Mouse (Mus musculus): ENCODE results near the gene Trpc1. TPM values are rescaled to one million over a fixed set of nuclear protein-coding genes. Genes with fewer than 3 reads are reported as not detected.

The Trpc1 gene
- 1 to 10 TPM; 8.9 to 9.1 TPM for total RNA-seq (2021)

- peak; percentile 83 to 85 for DNase-seq
- intact Hi-C loops (cut with DNase I) = loop anchor here (5.0 kb wide), 1 partner anchor 102 kb away; no protein-coding TSS in a partner anchor
Observed at GRCm38 (mm10) chr9:95750037-95750511, at the start of gene Trpc1. TSS of gene Trpc1 (minus strand) at chr9:95750375.

DNA sequence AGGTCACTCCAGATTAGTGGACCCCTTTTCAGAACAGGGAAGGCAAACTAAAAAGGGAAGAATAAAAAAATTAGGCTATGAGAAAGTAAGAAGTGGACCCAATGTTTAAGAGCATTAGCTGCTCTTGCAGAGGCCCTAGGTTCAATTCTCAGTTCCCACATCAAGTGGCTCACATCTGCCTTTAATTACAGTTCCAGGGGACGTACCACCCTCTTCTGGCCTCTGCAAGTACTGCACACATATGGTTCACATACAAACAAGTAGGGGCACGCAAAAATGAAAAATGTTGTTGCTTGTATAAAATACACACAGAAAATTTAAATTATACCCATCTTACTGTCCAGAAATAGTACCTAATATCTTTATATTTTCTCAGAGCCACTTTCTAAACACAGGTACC lies 46.1 kb upstream of the Trpc1 start:
- no peak for DNase-seq
- intact Hi-C loops (cut with DNase I) = no loop called here

DNA sequence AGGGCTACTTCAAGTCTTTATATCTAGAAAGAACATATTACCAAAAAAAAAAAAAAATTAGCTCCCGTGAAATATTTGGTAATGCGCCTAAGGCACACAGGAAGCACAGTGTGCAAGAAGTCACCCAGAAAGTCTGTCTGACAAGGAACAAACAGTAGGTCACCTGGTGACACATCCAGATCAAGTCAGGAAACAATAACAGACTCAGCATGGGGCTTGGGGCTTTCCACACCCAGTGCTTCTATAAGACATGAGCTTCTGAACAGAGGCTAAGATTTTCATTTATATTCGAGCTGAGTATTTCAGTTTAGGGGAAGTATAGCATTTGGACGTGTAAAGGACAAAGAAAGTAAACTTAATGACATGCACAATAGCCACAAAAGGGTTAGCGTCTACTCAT lies 45.7 kb upstream of the Trpc1 start:
- DNase-seq = no peak
- intact Hi-C loops (cut with DNase I) = no loop called here

DNA sequence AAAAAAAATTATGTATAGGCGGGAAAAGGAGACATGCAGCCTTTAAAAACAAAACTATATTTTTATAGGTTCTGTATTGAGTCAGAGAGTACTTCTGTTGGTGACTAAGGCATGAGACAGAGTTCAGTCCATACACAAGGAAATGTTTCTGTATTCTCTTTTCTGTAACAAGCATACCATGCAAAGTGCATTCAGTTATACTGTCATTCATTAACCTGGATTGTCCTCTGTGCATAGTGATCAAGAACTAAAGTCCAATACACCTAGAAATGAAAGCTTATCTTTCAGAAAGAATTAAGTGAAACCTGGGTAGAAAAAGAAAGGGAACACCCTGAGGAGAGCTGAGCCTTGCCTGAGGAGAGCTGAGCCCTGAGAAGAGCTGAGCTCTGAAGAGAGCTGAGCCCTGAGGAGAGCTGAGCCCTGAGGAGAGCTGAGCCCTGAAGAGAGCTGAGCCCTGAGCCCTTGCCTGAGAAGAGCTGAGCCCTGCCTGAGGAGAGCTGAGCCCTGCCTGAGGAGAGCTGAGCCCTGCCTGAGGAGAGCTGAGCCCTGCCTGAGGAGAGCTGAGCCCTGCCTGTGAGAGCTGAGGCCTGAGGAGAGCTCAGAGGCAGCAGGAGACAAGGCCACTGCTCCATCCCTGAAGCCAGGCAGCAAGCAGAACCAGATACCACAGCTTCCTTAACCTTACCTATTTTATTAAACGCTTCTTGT lies 45.1 kb upstream of the Trpc1 start:
- intact Hi-C loops (cut with DNase I) = no loop called here

GRCm38 (mm10) chr9:95793986-95794744 lies 44.0 kb upstream of the Trpc1 start:
- DNase-seq = no peak
- intact Hi-C loops (cut with DNase I) = no loop called here

More for the DNA sequence above, 45.1 kb upstream of the Trpc1 start:
- DNase-seq = no peak

GRCm38 (mm10) chr9:95784888-95785511 lies 34.8 kb upstream of the Trpc1 start:
- DNase-seq = no peak
- intact Hi-C loops (cut with DNase I) = no loop called here

GRCm38 (mm10) chr9:95783646-95784293 lies 33.6 kb upstream of the Trpc1 start:
- intact Hi-C loops (cut with DNase I) = no loop called here
- no peak for DNase-seq

GRCm38 (mm10) chr9:95771671-95772070 lies 21.5 kb upstream of the Trpc1 start:
- DNase-seq = no peak
- intact Hi-C loops (cut with DNase I) = no loop called here

DNA sequence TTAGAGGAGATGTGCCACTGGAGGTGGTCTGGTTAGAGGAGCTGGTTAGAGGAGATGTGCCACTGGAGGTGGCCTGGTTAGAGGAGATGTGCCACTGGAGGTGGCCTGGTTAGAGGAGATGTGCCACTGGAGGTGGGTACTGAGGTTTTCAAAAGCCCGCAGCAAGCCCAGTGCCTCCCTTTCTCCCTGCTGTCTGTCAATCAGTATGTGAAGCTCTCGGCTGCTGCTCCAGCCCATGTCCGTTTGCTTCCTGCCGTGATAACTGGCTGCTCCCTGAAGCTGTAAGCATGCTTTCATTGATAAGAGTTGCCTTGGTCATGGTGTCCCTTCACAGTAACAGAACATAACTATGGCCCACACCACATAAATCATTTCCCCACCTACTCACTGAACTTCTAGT lies 13.0 kb upstream of the Trpc1 start:
- intact Hi-C loops (cut with DNase I) = no loop called here
- DNase-seq = no peak

GRCm38 (mm10) chr9:95762228-95762627 lies 12.1 kb upstream of the Trpc1 start:
- intact Hi-C loops (cut with DNase I) = no loop called here
- no peak for DNase-seq

GRCm38 (mm10) chr9:95761381-95761780 lies 11.2 kb upstream of the Trpc1 start:
- intact Hi-C loops (cut with DNase I) = no loop called here
- DNase-seq = no peak

DNA sequence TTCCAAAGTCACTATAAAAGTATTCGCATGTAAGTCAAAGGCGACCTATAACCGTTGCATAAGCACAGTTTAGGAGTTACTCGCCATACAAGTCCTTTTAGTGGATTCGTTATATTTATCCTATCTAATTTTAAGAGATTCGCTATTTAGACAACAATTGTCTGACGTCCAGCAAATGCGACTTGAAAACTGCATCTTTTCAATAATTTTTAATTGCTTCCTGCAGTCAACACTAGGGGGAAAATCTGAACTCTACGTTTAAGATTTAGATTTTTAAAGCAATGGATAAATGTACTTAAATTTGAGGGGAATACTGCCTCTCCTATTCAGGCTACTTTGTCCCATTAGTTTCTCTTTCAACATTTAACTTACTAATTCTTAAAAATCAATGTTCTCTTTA lies 571 bp upstream of the Trpc1 start:
- DNase-seq = no peak
- intact Hi-C loops (cut with DNase I) = loop anchor here (5.0 kb wide), 1 partner anchor 102 kb away; no protein-coding TSS in a partner anchor

- DNase-seq = peak in 1 of 2 experiments; percentile 34
- intact Hi-C loops (cut with DNase I) = no loop called here
Observed at GRCm38 (mm10) chr9:95749461-95749928, 680 bp downstream of the Trpc1 start.

GRCm38 (mm10) chr9:95747298-95747697 lies 2.9 kb downstream of the Trpc1 start:
- DNase-seq = no peak
- intact Hi-C loops (cut with DNase I) = no loop called here

DNA sequence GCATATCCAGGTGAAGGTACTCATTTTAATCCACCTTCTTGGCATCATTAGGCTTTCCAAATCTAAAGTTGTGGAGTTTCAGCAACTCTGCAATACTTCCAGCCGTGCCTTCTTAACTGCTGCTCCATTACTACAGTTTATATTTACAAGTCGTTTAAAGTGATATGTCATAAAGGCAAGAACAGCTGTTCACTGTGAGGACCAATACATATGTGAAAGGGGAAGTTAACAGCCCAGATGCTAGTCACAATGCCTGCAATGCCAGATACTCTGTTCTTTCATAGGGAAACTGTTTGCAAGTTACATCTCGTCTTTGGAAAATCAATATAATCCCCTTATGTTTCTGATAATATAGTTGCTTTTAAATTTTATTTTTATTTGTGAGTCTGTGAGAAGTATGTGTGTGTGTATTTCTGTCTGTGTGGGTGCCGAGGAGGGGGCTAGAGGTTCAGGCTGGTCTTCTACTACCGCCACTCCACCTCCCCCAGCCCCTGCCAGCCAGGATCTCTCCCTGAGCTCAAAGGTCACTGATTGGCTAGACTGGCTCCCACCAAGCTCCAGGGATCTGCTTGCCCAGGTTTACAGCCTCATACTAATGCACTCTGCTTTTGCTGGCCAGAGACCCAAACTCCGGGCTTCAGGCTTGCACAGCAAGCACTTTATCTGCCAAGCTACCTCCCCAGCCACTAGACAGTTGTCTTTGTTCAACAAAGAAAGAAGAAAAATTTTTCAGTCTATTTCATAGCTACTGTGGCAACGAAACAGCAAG lies 5.1 kb downstream of the Trpc1 start:
- intact Hi-C loops (cut with DNase I) = no loop called here
- DNase-seq = no peak

DNA sequence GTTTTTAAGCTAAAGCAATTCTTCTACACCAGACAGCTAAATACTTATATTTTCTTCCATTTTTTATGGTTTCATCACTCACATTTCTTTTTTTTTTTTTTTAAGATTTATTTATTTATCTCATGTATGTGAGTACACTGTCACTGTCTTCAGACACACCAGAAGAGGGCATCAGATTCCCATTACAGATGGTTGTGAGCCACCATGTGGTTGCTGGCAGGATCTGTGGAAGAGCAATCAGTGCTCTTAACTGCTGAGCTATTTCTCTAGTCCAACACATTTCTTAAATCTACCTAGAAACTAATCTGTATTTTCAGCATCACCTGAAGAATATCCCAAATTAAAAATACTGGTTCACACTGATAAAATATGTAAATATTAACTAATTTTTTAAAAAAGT lies 13.9 kb downstream of the Trpc1 start:
- DNase-seq = no peak
- intact Hi-C loops (cut with DNase I) = no loop called here

DNA sequence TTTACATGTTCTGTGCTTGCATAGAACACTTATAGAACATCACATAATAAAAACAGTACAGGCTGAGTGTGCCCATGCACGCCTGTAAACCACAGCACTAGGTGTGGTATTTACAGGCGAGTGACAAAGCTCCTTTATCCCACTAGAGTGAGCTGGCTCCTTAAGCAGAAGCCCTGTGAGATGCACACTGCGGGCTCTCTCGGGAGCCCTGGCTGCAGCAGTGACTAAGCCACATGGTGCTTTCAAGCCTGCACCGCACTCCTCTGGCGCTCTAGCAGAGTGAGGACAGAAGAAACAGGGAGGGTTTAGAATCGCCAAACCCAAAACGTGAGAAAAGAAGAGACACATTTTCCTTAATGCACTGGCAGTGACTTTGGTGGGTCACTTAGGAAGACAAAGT lies 37.6 kb downstream of the Trpc1 start:
- intact Hi-C loops (cut with DNase I) = no loop called here
- no peak for DNase-seq

DNA sequence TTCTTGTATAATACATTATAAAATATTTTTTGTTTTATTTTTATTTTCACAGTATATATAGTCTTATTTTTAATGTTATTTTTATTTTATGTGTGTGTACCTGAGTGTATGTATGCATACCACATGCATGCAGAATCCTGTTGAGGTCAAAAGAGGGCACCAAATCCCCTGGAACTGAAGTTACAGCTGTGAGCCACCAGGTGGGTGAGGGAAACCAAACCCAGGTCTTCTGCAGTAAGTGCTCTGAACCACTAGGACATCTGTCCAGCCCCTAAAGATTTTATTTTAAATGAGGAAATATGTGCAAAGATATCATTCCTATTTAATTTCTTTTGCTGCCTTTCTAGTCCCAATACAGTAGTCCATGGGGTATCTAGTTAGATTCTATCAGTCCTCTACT lies 41.2 kb downstream of the Trpc1 start:
- intact Hi-C loops (cut with DNase I) = no loop called here
- no peak for DNase-seq

GRCm38 (mm10) chr9:95705371-95705770 lies 44.8 kb downstream of the Trpc1 start:
- DNase-seq = no peak
- intact Hi-C loops (cut with DNase I) = no loop called here

DNA sequence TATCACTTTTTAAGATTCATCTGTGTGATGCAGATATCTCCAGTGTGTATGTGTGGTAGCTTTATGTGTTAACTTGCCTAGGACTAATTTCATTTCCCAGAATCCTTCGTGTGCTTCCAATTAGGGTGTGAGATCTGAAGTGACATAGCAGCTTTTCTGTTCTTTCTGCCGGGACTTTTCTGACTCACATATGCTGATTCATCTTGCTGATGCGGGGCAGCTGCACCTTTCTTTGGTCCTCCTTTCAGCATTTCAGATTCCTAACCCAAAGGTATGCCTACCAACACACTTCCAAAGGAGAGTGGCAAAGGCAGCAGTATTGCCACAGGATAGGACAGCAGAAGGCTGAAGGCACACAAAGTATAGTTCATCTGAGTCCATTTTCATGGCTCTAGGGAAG lies 46.1 kb downstream of the Trpc1 start:
- intact Hi-C loops (cut with DNase I) = loop anchor here (5.0 kb wide), 1 partner anchor 148 kb away; no protein-coding TSS in a partner anchor
- DNase-seq = no peak
